Mouse (Mus musculus) ES-Bruce4 (cell line): Measurements from ENCODE around the gene Gipr. TPM values are rescaled to one million over a fixed set of nuclear protein-coding genes. Genes with fewer than 3 reads are reported as not detected.

Experiments
- H3K27ac ChIP-seq: 2 replicates; pipeline ENCODE4 v1.5.1; 2012; ENCODE audit warnings: low read length, inconsistent platforms; ENCODE audit not compliant: insufficient read depth
- H3K27me3 ChIP-seq: 2 replicates; pipeline ENCODE4 v1.6.1; 2012; ENCODE audit warnings: mild to moderate bottlenecking, low read length, inconsistent platforms; ENCODE audit not compliant: control insufficient read depth, poor library complexity, insufficient read depth, severe bottlenecking
- H3K36me3 ChIP-seq: 2 replicates; pipeline ENCODE4 v1.6.1; 2012; ENCODE audit warnings: inconsistent platforms, mild to moderate bottlenecking, low read length, moderate library complexity; ENCODE audit not compliant: control insufficient read depth, poor library complexity, insufficient read depth, severe bottlenecking
- H3K4me1 ChIP-seq: one replicate; pipeline ENCODE4 v1.8.1; 2011; ENCODE audit warnings: low read length; ENCODE audit not compliant: control insufficient read depth, insufficient read depth
- H3K4me3 ChIP-seq: 2 replicates; pipeline ENCODE4 v1.5.1; 2011; ENCODE audit warnings: low read depth, mild to moderate bottlenecking, low read length
- H3K9ac ChIP-seq: 2 replicates; pipeline ENCODE4 v1.6.1; 2012; ENCODE audit warnings: low read depth, mild to moderate bottlenecking, inconsistent platforms; ENCODE audit not compliant: poor library complexity, severe bottlenecking
- H3K9me3 ChIP-seq: replicated peaks from 2 replicates; pipeline ENCODE4 v1.6.1; 2012; ENCODE audit warnings: mild to moderate bottlenecking, low read length, inconsistent platforms; ENCODE audit not compliant: control insufficient read depth, poor library complexity, insufficient read depth, severe bottlenecking
- CTCF ChIP-seq: IDR thresholded peaks from one replicate; pipeline ENCODE4 v1.8.1; 2011; ENCODE audit warnings: low read depth, low read length
- EP300 ChIP-seq: IDR thresholded peaks from 2 replicates; pipeline ENCODE4 v1.6.1; 2011; ENCODE audit warnings: low read depth, low read length; ENCODE audit not compliant: insufficient read depth
- POLR2A ChIP-seq: IDR thresholded peaks from one replicate; pipeline ENCODE4 v1.8.1; 2011; ENCODE audit warnings: low read length; ENCODE audit not compliant: insufficient read depth
- polyA plus RNA-seq: library from polyadenylated mRNA; stranded (reverse); fragments of >200 nt; gene quantifications from 2 replicates; pipeline ENCODE4 v1.2.4, GENCODE M21; 2011; ENCODE audit warnings: low read depth; ENCODE audit not compliant: missing spikeins, insufficient read depth, insufficient read length

Gipr gene
- polyA plus RNA-seq, 1 experiment: 1.9 TPM

GRCm38 (mm10) chr7:19121686-19122085 is 44.2 kb downstream of the Gipr start:
- no peak overlapping the region for H3K9ac ChIP-seq
- peaks cover 7% of the 10 kb centered on the region for H3K9me3 ChIP-seq
- H3K27ac ChIP-seq: no peak overlapping the region
- H3K4me3 ChIP-seq: no peak overlapping the region
- no peaks in the 10 kb centered on the region for H3K36me3 ChIP-seq
- H3K27me3 ChIP-seq: peaks cover 6% of the 10 kb centered on the region
- no peak for TF ChIP-seq POLR2A
- no peak for TF ChIP-seq CTCF
- no peak for TF ChIP-seq EP300
- H3K4me1 ChIP-seq: no peaks in the 10 kb centered on the region

- Histone ChIP-seq H3K9ac (peak within 1 kb of the TSS; percentile 85), H3K27ac (no peak within 1 kb of the TSS), H3K4me1 (no peaks in the 10 kb centered on the region), H3K27me3 (peaks cover 6% of the 10 kb centered on the region), H3K36me3 (no peaks in the 10 kb centered on the region), H3K4me3 (peak within 1 kb of the TSS; percentile 91), H3K9me3 (peaks cover 7% of the 10 kb centered on the region)
- TF ChIP-seq EP300: no peak
- peak; percentile 66 for TF ChIP-seq POLR2A
These were observed 46.1 kb downstream of the Gipr start, which contains the start of gene Fbxo46 for GRCm38 (mm10) chr7:19119631-19120429. Fbxo46 (plus strand) TSS chr7:19119859.

- no peak overlapping the region for H3K9ac ChIP-seq
- peaks cover 7% of the 10 kb centered on the region for H3K9me3 ChIP-seq
- TF ChIP-seq EP300 (no peak), POLR2A (no peak), CTCF (no peak)
- no peak overlapping the region for H3K27ac ChIP-seq
- peaks cover 6% of the 10 kb centered on the region for H3K27me3 ChIP-seq
- H3K4me3 ChIP-seq: no peak overlapping the region
- no peaks in the 10 kb centered on the region for H3K4me1 ChIP-seq
- no peaks in the 10 kb centered on the region for H3K36me3 ChIP-seq
These were observed 46.8 kb downstream of the Gipr start for GRCm38 (mm10) chr7:19119083-19119482.

GRCm38 (mm10) chr7:19118028-19118771 is 47.7 kb downstream of the Gipr start, which contains the start of gene Gm4969:
Gm4969 (minus strand) TSS chr7:19118368.
- H3K4me3 ChIP-seq: no peak within 1 kb of the TSS
- H3K9ac ChIP-seq: no peak within 1 kb of the TSS
- H3K9me3 ChIP-seq: peaks cover 7% of the 10 kb centered on the region
- H3K27me3 ChIP-seq: peaks cover 6% of the 10 kb centered on the region
- no peaks in the 10 kb centered on the region for H3K36me3 ChIP-seq
- no peaks in the 10 kb centered on the region for H3K4me1 ChIP-seq
- peak; percentile 75 for TF ChIP-seq CTCF
- no peak for TF ChIP-seq POLR2A
- peak; percentile 61; the same call in 1 of the 2 replicates for TF ChIP-seq EP300
- H3K27ac ChIP-seq: no peak within 1 kb of the TSS

- Histone ChIP-seq H3K9ac (no peak overlapping the region), H3K9me3 (no peaks in the 10 kb centered on the region), H3K36me3 (no peaks in the 10 kb centered on the region), H3K4me3 (no peak overlapping the region), H3K27ac (no peak overlapping the region), H3K4me1 (no peaks in the 10 kb centered on the region), H3K27me3 (no peaks in the 10 kb centered on the region)
- TF ChIP-seq POLR2A (no peak), EP300 (no peak), CTCF (no peak)
These were observed 56.4 kb downstream of the Gipr start for GRCm38 (mm10) chr7:19109565-19109964.

- no peak overlapping the region for H3K9ac ChIP-seq
- H3K4me3 ChIP-seq: no peak overlapping the region
- no peak overlapping the region for H3K27ac ChIP-seq
- no peaks in the 10 kb centered on the region for H3K9me3 ChIP-seq
- H3K4me1 ChIP-seq: no peaks in the 10 kb centered on the region
- H3K27me3 ChIP-seq: no peaks in the 10 kb centered on the region
- H3K36me3 ChIP-seq: no peaks in the 10 kb centered on the region
- no peak for TF ChIP-seq POLR2A
These were observed 58.5 kb downstream of the Gipr start for GRCm38 (mm10) chr7:19107436-19107835.

Other genes starting within 250 kb of the Gipr start
- gene Nova2, start 240.2 kb downstream of the Gipr start, polyA plus RNA-seq: 7.5 TPM in 2 replicates
- gene Nanos2, start 178.7 kb downstream of the Gipr start, polyA plus RNA-seq: not detected in 2 replicates
- 4.0 and 5.5 TPM in 2 replicates for gene Mypop, start 174.9 kb downstream of the Gipr start, polyA plus RNA-seq
- gene Irf2bp1, start 162.1 kb downstream of the Gipr start, polyA plus RNA-seq: 16.2 and 20.9 TPM in 2 replicates
- gene Foxa3, start 142.6 kb downstream of the Gipr start, polyA plus RNA-seq: 2.5 and 2.6 TPM in 2 replicates
- gene Sympk, start 141.8 kb downstream of the Gipr start, polyA plus RNA-seq: 102 and 119 TPM in 2 replicates
- gene Rsph6a, start 111.4 kb downstream of the Gipr start, polyA plus RNA-seq: not detected in 2 replicates
- 43.2 and 45.1 TPM in 2 replicates for gene Dmwd, start 89.9 kb downstream of the Gipr start, polyA plus RNA-seq
- 12.8 and 19.5 TPM in 2 replicates for gene Dmpk, start 82.3 kb downstream of the Gipr start, polyA plus RNA-seq
- 2.7 and 3.8 TPM in 2 replicates for gene Six5, start 71.5 kb downstream of the Gipr start, polyA plus RNA-seq
- 0.43 and 0.46 TPM in 2 replicates for gene Gm4969, start 47.8 kb downstream of the Gipr start, polyA plus RNA-seq
- 4.1 and 4.3 TPM in 2 replicates for gene Fbxo46, start 46.3 kb downstream of the Gipr start, polyA plus RNA-seq
- 4.1 and 4.6 TPM in 2 replicates for gene Qpctl, start 16.8 kb downstream of the Gipr start, polyA plus RNA-seq
- 92.9 and 94.6 TPM in 2 replicates for gene Snrpd2, start 16.4 kb downstream of the Gipr start, polyA plus RNA-seq
- gene Eml2, start 10.3 kb upstream of the Gipr start, polyA plus RNA-seq: 63.3 and 64.4 TPM in 2 replicates
- 3.3 and 5.1 TPM in 2 replicates for gene Gpr4, start 46.4 kb upstream of the Gipr start, polyA plus RNA-seq
- 22.3 and 24.8 TPM in 2 replicates for gene Opa3, start 62.2 kb upstream of the Gipr start, polyA plus RNA-seq
- gene Vasp, start 105.7 kb upstream of the Gipr start, polyA plus RNA-seq: 75.7 and 90.0 TPM in 2 replicates
- gene Ppm1n, start 113.9 kb upstream of the Gipr start, polyA plus RNA-seq: 5.7 and 6.1 TPM in 2 replicates
- 14.3 and 15.3 TPM in 2 replicates for gene Rtn2, start 116.5 kb upstream of the Gipr start, polyA plus RNA-seq
- 0.68 and 1.1 TPM in 2 replicates for gene Fosb, start 143.9 kb upstream of the Gipr start, polyA plus RNA-seq
- 38.1 and 43.7 TPM in 2 replicates for gene Ercc1, start 178.7 kb upstream of the Gipr start, polyA plus RNA-seq
- gene Cd3eap, start 193.4 kb upstream of the Gipr start, polyA plus RNA-seq: 14.6 and 16.8 TPM in 2 replicates
- 21.9 and 25.5 TPM in 2 replicates for gene Ppp1r13l, start 193.6 kb upstream of the Gipr start, polyA plus RNA-seq
- 22.6 and 28.5 TPM in 2 replicates for gene Ercc2, start 215.9 kb upstream of the Gipr start, polyA plus RNA-seq
- 17.6 and 18.7 TPM in 2 replicates for gene Klc3, start 238.0 kb upstream of the Gipr start, polyA plus RNA-seq
- not detected in 2 replicates for gene Ckm, start 238.6 kb upstream of the Gipr start, polyA plus RNA-seq